Mouse (Mus musculus): ENCODE results near the gene Mpp3. TPM values are rescaled to one million over a fixed set of nuclear protein-coding genes. Genes with fewer than 3 reads are reported as not detected.
"Not testable (repeated sequence)": the region's sequence is repeated elsewhere in the genome, so short reads cannot be mapped to it uniquely, and the experiment has no call there.

Gene Mpp3
- total RNA-seq, 1 experiment from 2014 or later: 9.0 TPM

DNA sequence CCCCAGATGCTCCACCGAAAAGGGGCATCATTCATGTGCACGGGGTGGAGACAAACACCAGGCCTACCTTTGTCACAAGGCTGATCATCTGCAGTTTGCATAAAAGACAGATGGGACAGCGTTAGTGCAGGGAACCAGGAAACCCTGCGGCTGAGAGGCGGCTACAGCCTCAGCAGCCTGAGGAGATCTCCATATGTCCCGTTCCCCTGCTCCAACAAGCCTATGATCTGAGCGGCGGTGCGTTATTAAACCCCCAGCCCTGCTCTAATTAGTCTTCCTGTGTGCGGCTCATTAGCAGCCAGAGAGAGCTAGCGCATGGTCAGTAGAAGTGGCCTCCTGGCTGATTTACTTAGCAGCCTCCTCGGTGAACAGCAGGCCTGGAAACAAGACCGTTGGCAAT is 18.1 kb downstream of the Mpp3 start:
- no peak for DNase-seq

DNA sequence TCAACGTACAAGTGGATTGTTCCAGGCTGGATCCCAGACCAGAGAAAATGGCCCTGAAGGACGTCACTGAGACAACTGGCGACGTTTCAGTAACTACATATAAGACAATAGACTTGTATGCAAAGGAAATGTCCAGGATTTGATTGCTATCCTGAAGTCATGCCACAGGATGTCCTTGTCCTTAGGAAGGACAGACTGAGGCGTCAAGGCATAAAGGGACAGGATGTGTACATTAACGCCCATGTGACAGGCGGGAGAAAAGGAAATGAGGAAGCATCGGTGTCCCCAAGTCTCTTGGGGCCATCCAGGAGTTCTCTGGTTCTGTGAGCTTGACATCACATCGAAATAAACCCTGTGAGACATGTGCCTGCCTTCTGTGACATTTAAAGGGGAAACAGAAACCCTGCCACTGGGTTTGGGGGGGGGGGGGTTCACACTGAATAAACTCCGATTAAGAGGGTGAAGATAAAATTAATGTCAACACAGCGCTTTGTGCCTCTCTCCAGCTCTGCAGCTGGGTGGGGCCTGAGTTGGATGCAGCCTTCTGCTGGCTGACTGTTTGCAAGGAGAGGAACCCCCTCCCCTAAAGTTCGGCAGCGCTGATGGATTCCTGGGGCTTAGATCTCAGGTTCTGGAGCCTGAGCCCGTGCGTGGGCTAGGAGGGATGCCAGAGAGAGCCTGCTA is 19.2 kb downstream of the Mpp3 start:
- no peak for DNase-seq

DNA sequence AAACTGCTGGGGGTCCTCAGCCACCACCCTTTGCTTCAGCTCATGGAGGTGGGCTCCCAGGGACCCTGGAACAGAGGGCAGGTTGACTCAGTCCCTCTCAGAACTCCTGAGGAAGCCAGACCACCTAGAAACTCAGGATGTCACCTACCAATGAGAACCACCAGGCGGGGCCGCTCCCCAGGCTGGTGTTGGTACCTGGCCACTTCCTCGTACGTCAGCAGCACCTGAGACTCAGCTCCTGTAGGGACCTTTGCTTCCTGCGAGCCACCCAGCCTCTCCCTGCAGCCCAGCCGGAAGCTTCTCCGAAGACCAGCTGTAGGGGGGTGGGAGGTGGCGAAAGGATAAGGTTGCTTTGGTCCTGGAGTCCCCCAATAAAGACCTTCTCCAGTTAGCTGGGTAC is 19.9 kb downstream of the Mpp3 start:
- DNase-seq: no peak

DNA sequence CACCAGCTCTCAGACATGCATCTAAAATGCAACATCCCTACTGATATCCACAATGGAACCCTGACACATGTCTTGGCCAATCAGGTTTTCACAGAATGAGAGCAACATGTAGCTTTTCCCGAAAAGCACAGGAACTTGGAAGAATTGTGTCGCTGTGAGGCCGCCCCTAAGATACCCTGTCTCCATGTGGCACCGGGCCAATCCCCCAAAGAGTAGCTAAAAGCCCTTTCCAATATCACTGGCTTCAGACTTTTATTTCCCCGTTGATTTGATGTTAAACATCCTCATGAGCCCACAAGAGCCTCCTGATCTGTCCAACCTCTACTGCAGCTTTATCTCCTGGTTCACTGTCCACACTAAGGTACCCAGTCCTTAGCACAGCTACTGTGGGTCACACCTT is 21.6 kb downstream of the Mpp3 start:
- DNase-seq: no peak

DNA sequence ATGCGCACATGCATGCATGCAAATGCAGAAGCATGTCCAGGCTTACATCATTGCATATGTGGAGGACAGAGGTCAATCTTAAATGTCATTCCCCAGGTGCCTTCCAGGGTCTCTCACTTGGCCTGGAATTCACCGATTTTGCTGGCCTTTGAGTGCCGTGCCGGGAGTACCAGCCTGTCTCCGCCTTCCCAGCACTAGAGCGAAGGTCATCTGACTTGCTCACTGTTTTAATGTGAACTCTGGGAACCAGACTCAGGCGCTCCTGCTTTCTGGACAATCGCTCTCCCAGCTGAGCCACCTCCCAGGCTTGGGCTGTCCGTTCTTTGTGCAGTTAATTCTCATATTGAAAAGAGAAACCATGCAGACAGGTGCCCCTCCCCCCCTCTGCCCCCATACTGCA is 22.0 kb downstream of the Mpp3 start:
- peak; percentile 34 for DNase-seq

DNA sequence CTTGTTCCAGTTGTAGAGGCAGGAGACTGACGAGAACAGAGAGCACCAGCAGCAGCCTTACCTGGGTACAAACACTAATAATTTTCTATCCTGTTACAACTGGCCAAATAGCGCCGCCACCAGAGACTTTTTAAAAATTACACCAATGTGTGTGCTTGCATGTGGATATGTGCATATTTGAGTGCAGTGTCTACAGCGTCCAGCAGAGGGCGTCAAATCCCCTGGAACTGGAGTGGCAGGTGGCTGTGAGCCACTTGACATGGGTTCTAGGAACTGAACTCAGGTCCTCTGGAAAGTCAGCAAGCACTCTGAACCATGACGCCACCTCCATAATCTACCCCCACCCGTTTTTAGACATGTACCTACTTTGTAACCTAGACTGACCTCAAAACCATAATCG is 24.0 kb downstream of the Mpp3 start:
- DNase-seq: no peak

DNA sequence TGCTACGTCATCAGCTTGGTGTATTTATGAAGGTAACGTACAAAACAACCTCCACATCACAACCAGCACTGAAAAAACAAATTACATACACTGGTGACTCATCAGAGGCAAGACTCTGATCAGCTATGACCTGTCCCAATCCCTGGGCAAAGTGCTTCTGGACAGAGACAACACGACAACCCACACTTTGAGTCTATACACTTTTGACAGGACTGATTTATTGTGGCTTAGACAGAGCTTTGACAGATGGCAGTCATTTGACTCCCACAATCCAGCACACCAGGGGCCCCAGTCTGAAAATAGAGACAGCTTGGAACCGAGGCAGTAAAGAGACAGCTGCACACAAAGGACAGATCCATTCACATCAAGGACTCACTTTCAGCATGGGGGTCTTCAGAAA is 28.8 kb downstream of the Mpp3 start:
- no peak for DNase-seq

DNA sequence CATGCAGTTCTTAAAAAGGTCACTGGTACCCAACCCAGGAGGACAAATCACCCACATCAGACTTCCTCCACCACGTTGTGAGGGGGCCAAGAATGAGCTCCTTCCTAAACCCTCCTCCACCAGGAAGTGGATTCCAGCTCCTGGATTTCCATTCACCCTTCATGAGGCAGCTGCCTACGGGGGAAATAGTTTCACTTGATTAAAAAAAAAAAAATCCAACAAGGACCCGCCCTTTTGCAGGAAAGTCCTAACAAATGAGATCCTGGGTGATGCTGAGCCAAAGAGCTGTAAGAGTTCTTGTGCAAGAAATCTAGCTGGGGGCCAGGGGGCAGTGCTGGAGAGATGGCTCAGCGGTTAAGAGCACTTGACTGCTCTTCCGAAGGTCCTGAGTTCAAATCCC is 30.0 kb downstream of the Mpp3 start:
- DNase-seq: no peak

DNA sequence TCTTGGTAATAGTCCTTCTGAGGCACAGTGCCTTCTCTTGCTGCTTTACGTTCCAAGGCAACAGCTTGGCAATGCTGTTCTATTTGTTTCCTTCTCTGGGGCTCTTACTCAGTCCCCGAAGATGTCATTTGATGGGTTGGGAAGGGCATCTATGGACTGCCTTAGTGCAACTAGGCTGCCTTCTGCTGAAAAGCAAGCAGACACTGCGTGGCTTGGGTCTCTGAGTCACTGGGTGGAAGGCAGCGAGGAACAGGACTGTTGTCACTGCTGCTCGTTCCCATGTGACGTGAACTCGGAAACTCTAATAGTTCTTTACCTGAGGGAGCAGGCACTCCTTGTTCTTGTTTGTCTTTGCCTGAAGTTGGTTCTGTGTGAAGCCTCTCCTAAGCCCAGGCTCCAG is 32.3 kb downstream of the Mpp3 start:
- DNase-seq: no peak

DNA sequence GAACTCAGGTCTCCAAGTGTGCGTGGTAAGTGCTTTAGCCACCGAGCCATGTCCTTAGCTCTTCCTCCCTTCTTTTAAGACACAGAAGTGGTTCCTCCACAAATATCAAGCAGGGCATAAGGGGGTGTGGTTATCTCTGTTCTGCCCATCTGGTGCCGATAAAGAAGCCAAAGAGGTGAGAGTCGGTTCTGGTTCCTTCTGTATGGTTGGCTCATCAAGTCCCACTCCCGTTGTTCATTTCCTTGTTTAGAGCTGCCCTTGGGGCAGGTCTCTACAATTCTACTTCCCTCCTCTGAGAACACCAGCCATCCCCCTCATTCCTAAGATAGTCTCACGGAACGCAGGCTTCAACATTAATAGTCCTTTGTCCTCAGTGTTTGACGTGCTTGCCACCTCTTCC is 34.2 kb downstream of the Mpp3 start:
- DNase-seq: no peak

DNA sequence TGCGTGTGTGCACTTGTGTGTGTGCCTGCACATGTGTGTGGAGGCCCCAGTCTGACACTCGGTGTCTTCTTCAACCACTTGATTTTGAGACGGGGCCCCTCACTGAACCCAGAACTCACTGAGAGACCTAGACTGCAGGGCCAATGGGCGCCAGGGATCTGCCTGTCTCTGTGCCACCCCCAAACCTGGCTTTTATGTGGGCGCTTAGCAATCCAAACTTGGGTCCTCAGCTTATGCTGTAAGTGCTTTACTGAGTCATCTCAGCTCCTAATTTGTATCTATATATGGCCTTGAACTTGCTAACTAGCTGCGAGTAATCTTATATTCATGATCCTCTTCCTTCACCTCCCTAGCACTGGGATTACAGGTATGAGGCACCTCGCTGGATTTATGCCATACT is 35.9 kb downstream of the Mpp3 start:
- DNase-seq: no peak

DNA sequence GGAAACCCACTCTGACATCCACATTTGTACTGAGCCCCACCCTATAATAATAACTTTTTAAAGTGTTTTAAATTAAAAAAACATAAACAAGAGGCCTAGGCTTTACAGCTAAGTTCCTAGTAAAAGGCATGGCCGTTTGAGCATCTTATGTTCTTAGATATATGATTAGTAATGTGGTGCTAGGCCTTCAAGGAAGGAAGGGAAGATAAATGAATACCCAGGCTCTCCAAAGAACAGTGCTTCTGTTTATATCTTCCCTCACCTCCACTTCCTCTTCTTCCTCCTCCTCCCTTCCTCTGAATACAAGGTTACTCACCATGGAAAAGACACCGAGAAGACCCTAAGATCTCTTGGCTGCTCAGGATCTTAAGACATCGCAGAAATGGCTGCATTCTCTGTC is 36.4 kb downstream of the Mpp3 start:
- DNase-seq: no peak

DNA sequence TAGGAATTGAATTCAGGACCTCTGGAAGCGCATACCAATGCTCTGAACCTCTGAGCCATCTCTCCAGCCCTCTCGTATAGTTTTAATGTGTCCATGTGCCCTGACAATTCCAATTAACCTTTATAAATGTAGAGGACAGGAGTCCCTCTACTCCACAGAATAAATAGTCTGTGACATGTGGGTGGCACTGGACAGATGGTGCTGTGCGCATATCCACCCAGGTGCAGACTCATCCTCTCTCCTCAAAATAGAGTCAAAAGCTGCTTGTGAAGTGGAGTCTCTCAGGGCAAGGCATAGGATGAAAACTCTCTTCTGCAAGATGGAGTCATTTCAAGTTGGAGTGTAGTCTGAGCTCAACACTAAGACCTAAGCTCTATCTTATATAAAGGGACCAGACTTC is 38.0 kb downstream of the Mpp3 start:
- no peak for DNase-seq

DNA sequence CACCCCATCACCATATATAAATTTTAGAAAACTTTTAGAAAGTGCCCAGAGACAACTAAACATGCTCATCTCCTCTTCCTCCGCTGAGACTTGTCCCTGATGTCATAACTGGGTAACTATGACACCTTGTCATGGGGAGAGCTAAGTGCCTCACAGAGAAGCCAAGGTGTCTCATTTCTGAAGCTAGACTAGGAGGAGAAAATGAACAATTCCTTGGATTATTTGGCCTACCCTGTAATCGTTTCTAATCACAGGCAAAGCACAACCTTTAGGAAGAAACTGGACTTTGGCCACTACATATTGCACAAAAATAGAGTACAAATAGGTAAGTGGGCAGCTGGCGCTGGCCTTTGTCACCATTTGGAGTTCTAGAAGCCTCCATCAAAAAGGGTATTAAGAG is 41.3 kb downstream of the Mpp3 start, which contains the start of gene Dusp3:
Dusp3 (minus strand) TSS at position 101 of the 400 bp plus-strand sequence.
- no peak for DNase-seq

DNA sequence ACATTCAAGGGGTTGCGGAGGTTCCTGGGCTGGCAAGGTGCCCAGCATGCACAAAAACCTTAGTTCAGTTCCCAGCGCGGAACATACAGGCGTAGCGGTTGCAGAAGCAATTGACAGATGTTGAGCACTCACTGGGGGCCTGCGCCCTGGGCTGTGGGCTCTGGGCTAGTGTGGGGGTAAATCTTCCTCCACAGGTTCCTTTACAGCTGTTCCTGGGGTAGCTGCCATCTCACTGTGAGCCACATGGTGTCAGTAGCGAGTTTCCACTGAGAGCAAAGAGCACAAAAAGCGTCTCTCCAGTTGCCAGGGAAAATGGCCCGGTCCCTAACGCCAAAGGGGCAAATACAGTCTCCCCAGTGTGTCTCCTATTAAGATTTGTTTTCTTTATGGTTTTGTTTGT is 42.3 kb downstream of the Mpp3 start:
- DNase-seq: peak; percentile 89

DNA sequence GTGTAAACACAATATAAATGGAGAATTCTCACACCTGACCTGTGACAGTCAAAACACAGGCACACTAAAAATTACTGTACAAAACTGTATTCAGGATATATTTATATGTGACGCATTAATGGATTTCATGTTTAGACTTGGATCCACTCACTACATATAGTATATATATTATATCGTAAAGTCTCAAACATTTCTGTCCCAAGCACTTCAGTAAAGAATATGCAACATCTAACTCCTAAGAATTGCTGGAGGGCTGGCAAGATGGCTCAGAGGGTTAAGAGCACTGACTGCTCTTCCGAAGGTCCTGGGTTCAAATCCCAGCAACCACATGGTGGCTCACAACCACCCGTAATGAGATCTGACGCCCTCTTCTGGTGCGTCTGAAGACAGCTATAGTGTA is 42.8 kb downstream of the Mpp3 start:
- DNase-seq: not testable (repeated sequence)

DNA sequence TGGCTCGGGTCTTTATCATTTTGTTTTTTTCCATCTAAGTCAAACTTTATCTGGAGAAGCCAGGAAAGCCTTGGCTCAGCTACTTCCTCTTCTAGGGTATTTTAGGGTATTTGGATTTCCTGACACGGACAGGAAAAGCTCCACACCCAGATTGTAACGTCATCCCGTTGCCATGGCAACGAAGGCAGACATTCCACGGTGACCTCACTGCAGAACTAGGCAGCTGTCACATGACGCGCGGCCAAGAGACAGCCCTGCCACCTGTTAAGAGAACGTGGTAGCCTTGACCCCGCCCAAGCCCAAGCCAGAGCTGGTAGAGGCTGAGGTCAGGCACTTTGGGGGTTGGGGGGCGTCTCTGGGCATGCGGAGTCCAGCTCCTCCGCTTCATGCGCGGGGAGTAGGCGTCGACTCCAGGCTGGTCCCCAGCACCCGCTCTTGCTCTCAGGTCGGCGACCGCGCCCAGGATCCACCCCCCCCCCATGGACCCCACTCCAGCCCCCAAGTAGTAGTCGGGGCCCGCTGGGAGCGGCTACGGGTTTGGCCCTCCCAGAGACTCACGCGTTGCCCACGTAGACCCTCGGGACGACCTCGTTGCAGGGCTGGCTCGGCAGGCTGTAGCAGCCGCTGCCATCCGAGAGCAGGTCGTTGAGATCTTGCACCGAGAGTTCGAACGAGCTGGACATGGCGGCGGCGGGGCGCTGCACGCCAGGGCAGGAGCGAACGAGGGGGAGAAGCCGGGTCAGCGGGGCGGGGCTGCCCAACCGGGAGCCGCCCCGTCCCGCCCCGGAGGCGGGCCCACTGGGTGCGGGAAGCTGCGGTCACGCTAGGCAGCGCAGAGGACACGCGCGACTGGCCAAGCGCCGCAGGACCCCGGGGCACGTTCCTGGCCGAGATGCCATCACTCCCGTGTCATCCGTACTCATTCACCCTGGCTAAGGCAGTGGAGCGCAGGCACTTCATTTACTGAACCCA is 43.9 kb downstream of the Mpp3 start, which contains the start of gene Cfap97d1:
Cfap97d1 (plus strand) TSS at position 226 of the 972 bp plus-strand sequence.
- DNase-seq: peak; percentile 95

DNA sequence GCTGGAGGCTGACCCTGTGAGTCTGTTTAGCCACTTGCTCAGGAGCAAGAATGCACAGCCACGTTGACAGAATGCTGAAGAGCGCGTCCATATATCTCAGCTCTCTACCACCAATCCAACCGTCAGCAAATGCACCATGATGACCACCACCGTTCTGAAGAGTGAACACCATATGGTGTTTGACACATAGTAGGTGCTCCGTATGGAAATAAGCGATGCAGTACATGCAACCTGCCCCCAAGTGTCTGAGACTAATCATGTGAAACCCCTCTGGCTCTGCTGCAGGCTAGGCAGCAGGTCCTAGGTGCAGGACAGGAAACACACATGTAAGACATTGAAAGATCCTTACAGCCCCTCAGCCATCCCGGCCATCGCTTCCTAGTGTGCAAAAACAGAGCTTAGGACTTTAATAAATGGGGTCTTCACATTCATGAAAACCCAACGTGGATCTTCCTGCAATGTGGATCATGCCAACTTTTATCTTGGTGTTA is 44.8 kb downstream of the Mpp3 start:
- no peak for DNase-seq

DNA sequence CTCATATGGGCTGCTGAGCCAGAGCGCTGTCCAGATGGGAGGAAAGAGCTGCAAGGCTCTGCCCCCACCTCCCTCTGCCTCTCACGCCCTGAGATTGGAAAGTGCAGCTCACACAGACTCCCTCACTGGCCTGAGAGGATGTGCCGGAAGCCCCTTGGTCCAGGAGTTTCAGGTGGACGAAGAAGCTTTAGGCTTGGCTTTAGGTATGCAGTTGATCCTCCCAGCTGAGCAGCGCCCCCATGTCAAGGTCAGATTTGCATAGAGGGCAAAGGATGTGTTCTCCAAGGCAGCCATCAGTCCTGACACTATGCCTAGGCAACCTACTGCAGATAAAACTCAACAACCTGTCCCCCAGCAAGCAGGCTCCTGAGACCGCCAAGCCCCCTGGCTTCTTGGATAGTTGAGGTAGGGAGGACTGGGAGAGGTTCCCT is 45.3 kb downstream of the Mpp3 start:
- DNase-seq: no peak

DNA sequence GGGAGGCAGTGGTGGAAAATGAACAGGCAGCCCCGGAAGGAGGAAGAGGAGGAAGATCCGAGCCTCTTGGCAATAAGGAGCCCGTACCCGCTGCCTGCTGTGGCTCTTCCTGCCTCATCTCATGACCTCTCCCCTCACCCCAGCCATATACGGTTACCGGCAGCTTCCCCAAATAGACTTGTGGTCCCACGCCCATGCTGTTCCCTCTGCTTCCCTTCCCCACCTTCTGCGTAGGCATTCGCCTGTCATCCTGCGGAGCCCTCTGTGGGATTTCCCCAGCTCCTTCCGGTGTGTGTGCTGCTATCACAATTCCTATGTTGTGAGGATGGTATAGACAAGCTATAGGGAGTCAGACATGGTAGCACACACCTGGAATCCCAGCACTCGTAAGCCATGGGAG is 46.4 kb downstream of the Mpp3 start:
- no peak for DNase-seq

DNA sequence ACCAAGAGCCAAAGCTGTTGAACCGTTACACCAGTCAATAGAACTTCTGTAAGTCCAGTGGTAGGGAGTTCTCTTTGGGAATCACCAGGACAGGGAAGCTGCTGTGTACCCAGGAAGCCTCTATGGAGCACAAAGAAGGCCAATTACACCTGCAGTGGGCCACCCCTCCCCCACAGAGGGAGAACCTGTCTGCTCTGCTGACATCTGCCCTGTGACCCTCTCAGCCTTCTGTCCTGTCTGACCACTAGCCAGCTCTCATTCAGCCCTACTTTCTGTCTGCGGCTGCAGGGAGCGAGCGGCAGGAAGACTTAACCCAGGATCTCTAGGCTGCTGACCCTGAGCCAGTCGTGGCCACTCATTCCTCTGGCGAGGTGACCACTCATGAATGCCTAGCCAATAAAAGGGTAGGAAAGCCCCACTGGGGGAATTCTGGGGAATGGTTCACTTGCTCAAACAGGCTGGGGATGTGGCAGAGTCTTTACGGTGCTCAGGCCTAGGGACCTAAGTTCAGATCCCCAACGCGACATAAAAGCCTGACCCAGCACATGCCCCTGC is 47.6 kb downstream of the Mpp3 start:
- DNase-seq: no peak

DNA sequence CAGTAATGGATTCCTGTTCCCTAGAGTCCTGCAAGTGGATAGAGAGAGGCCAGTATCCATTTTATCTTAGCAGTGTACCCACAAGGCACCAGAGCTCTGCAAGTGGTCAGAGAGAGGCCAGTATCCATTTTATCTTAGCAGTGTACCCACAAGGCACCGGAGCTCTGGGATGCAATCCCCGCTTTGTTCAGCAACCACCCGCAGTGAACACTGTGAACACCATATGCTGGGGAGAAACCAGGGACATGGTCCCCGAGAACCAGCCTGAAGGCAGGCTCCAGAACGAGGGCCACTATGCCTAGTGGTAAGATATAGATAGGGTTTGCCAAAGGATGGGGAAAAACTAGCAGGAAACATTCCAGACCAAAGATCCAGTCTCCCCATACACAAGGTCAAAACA is 49.1 kb downstream of the Mpp3 start:
- DNase-seq: no peak

DNA sequence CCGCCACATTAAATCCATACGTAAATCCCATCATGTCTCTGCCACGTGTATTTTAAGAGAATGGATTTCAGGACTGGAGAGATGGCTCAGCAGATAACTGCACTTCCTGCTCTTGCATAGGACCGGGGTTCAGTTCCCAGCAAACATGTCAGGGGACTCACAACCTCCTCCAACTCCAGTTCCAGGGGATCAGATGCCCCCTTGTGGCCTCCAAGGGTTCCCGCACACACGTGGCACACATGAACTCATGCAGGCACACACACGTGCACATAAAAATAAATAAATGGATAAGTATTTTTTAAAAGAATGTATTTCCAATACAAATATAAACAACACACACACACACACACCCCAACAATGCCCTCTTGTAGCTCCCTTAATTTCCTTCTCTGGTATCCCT is 51.3 kb downstream of the Mpp3 start:
- DNase-seq: no peak

Data from adrenal gland, postnatal 14 days (tissue).